Mouse (Mus musculus): ENCODE results near the gene Dennd6a. TPM values are rescaled to one million over a fixed set of nuclear protein-coding genes. Genes with fewer than 3 reads are reported as not detected.

Dennd6a gene
- polyA plus RNA-seq, 1 experiment from 2014 or later = 28.5 TPM

Small RNA genes within 50 kb of the gene (microRNA-seq; reads per million reads assigned to microRNA genes)
- gene Mir7672 (ENCODE audit: borderline number of aligned reads) = 0.50 reads per million

Other genes starting within 250 kb of the Dennd6a start
- gene Slmap, start 38.9 kb upstream of the Dennd6a start, polyA plus RNA-seq (2014; fragmentation: Nextera tagmentation; extraction: Ambion mirVana) = 28.0 and 28.9 TPM in 2 replicates
- gene Arf4, start 64.2 kb downstream of the Dennd6a start, polyA plus RNA-seq (2014; fragmentation: Nextera tagmentation; extraction: Ambion mirVana) = 692 and 697 TPM in 2 replicates
- gene Pde12, start 96.0 kb downstream of the Dennd6a start, polyA plus RNA-seq (2014; fragmentation: Nextera tagmentation; extraction: Ambion mirVana) = 9.6 and 10.1 TPM in 2 replicates
- 0.22 and 0.61 TPM in 2 replicates for gene Dnah12, start 119.4 kb downstream of the Dennd6a start, polyA plus RNA-seq (2014; fragmentation: Nextera tagmentation; extraction: Ambion mirVana)

Data from embryonic facial prominence, embryonic 14.5 days (tissue).